Mouse (Mus musculus) ES-Bruce4 (cell line): ENCODE data around the gene Map4k4.

Experiments used
- CTCF ChIP-seq: IDR thresholded peaks from one replicate; pipeline ENCODE4 v1.8.1; 2011; ENCODE audit warnings: low read depth, low read length
- EP300 ChIP-seq: IDR thresholded peaks from 2 replicates; pipeline ENCODE4 v1.6.1; 2011; ENCODE audit warnings: low read depth, low read length; ENCODE audit not compliant: insufficient read depth
- POLR2A ChIP-seq: IDR thresholded peaks from one replicate; pipeline ENCODE4 v1.8.1; 2011; ENCODE audit warnings: low read length; ENCODE audit not compliant: insufficient read depth

DNA sequence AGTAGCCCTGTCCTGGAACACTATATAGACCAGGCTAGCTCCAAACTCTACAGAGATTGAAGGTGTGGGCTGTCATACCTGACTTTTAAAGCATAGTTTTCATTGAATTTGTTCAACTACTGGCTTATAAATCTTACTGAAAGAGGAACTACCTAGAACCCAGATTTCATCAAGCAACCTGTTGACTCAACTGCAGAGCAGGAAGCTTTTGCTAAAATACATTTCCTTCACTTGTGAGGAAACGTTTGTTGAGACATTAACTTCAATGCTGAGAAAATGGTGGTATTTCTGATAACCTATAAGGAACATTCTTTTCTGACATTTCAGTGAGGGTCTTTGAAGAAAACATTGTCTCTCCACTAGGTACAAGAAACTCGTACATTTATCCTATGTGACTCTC, 19.9 kb downstream of the Map4k4 start:
- TF ChIP-seq EP300 (no peak), CTCF (no peak), POLR2A (no peak)
